Mouse (Mus musculus): Measurements from ENCODE around the gene AU040320. TPM values are rescaled to one million over a fixed set of nuclear protein-coding genes. Genes with fewer than 3 reads are reported as not detected.

Gene AU040320
- polyA plus RNA-seq, 1 experiment, result 50.5 TPM

DNA sequence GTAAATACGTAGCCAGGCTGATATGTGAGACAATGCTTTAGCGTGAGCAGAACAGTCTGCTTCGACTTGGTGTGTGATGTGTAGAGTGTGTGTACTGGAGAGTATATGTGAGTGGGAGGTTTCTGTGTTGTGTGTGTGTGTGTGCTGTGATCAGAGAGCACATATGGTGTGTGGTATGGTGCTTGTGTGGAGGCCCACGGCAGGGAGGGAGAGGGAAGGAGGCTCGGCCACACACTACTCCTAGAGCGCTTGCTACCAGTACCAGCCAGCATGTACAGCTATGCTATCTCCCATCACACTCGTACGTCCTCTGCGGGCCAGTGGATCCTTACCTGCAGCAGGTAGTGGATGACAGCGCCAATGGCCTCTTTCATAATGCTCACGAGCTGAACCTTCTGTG lies 3.8 kb upstream of the AU040320 start:
- DNase-seq (ENCODE audit: extremely low spot score in 1 of 2, low spot score in 1 of 2), result peak in 1 of 2 experiments; percentile 53

DNA sequence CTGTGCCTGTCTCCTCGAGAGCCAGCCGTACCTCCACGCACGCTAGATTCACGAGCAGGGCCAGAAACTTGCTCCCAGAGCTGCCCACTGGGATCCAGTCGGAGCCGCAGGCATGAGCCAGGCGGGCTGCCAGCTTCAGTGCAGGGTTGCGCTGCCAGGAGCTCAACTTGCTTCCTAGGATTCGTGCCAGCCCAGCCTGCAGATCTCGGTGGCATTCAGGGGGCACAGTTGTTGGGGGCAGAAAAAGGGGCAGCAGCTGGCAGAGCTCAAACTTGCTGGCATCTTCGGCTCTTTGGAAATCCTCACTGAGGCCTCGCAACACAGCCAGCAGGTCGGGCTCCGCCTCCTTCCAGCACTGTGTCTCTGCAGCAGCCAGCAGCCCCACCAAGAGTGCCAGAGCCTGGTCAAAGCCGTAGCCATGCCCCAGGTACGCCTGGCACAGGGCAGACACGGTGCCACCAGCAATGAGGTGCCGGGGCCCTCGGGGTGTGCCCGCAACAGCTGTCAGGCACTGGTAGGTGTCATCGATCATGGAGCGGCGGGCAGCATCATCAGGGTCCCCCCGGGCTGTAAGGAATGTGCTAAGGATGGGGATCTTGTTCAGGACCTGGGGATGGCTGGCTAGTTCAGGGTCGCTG lies 3.2 kb upstream of the AU040320 start:
- DNase-seq (ENCODE audit: extremely low spot score in 1 of 2, low spot score in 1 of 2), result peak in 1 of 2 experiments; percentile 78

DNA sequence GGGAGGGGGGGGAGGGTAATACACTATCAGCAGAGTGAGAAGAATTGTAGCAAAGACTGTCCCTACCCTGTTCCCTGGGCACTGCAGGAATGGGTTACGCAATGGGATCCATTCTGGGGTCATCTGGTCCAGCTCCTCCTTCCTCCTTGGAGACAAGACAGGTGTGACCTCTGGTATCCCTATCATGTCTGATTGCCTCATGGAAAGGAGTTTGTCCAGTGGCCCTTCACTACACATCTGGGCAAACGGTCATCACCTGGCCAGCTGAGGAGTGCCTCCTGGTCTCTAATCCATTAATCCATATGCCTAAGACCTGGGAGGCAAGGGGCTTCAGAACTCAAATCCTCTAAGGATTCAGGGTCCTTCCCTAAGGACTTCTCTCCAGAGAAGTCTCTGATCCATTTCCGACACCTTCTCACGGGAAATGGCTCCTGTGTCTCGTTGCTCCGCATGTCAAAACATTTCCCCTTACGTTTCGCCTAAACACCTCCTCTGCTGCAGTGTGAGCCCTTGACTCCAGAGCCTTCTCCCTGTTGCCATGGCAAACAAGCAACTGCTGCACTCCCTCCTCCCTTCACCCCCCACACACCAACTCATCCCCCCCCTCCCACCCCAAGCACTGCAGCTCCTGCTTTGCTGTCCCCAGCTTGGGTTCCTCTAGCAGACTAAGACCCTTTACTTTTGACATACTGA lies 2.3 kb upstream of the AU040320 start:
- DNase-seq (ENCODE audit: extremely low spot score in 1 of 2, low spot score in 1 of 2), result no peak

DNA sequence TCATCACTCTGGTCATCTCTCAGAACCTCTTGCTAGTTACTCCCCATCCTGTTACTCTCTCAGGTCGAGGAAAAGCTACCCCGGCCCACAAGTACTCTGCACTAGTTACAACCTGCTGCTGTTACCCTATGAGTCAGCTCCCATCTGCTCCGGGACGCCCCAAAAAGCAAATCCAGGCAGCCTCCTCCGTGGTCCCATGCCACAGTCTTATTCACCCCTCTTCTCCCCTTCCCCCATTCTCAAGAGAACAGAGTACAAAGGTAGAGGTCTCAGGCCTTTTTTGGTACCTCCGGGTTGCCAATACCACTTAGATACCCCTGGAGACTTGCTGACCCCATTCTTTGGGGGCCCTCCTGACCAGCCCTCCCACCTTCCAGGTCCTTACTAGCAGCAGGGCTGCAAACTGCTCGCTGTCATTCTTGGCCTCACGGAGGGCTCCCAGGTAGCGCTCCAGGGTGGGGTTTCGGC lies 1.8 kb upstream of the AU040320 start:
- DNase-seq (ENCODE audit: extremely low spot score in 1 of 2, low spot score in 1 of 2), result peak in 1 of 2 experiments; percentile 63

DNA sequence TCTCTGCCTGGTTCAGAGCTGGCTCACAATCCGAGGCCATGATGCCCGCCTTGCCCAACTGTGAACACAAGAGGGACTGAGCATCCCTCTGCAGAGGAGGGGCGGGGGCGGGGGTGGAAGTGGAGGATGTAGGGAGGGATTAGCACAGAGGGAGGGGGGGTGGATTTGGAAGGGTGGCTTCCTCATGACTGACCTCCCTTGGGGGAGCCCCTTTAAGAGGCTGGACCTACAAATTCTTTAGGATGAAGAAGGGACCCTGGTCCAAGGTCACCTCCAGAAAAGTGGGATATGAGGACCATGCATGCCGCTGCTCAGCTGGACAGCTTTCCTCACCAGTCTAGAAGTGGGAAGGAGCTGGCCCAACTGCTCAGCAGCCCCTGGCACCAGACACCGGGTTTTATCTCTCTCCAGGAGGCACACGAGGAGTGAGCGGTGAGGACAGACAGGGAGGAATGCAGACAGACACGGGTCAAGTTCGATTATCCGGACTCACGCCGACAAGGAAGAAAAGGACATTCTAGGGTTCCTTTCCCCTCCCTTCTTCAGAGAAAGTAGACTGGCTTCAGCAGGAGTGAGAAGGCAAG lies 1.2 kb upstream of the AU040320 start:
- DNase-seq (ENCODE audit: extremely low spot score in 1 of 2, low spot score in 1 of 2), result peak in 1 of 2 experiments; percentile 38

DNA sequence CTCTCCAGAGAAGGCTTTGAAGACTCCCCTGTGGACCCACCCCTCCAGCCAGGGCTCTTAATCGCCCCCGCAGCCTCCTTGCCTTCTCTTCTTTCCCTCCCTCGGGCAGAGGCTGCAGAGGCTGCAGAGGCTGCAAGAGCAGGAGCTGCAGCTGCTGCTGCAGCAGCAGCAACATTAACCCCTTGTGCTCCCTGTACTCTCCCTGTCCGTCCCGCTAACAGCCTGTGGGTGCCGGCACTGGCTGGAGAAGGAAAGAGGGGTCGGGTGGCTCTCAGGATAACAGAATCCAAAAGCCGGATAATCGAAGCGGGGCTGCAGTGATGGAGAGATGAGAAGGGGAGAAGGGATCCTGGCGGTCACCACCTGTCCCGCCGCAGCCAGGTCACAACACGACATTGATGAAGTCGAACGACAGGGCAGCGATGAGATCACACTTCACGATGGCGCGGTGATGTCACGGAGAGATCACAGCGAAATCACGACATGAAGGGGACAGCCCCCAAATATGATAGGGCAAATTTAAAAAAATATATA lies 669 bp upstream of the AU040320 start:
- peak in 1 of 2 experiments; percentile 41 for DNase-seq (ENCODE audit: extremely low spot score in 1 of 2, low spot score in 1 of 2)

GRCm38 (mm10) chr4:126754231-126754611 lies 877 bp downstream of the AU040320 start:
- no peak for DNase-seq (ENCODE audit: extremely low spot score in 1 of 2, low spot score in 1 of 2)

DNA sequence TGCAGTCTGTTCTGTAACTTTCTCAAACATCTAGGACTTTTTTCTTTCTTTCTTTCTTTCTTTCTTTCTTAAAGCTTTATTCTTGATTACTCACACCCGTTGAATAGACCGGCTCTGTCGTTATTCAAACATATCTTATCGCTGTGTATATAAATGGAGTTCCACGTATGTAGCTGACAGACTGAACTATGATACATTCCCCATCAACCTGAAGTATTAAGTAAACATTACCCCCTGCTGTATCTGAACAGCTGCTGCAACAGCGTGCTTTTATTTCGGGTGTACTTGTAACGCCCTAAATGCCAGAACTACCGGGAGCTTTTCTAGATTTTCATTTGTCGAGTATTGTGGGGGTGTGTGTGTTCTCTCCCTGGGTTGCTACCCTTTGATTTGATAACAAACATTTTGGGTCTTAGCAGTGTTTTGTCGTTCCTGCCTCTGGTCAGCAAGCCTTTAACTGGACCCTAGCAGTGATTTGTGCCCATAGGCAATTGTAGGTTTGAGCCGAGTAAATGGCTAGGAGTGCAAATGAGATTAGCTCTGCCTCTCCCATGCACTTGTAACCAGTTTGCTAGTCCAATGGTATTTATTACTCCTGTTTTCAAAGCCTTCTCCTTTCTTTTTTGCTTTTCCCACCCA lies 1.5 kb downstream of the AU040320 start:
- no peak for DNase-seq (ENCODE audit: extremely low spot score in 1 of 2, low spot score in 1 of 2)

DNA sequence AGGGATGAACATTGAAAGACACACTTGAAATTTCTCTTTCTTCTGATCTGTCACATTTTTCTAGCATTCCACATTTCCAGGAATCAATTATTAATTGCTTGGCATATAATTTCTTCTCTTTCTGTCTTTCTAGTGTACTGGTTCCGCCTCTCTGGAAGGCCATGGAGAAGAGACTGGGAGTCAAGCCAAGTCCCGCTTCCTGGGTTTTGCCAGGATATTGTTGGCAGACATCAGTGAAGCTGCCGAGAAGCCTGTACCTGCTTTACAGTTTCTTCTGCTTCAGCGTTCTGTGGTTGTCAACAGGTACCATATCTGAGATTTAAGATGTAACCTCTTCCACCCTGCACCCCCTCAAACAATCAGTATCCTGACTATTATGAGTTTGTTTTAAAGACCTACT lies 3.4 kb downstream of the AU040320 start:
- DNase-seq (ENCODE audit: extremely low spot score in 1 of 2, low spot score in 1 of 2), result peak in 1 of 2 experiments; percentile 56

- no peak for DNase-seq (ENCODE audit: extremely low spot score in 1 of 2, low spot score in 1 of 2)
Observed at GRCm38 (mm10) chr4:126758299-126758698, 5.0 kb downstream of the AU040320 start.

DNA sequence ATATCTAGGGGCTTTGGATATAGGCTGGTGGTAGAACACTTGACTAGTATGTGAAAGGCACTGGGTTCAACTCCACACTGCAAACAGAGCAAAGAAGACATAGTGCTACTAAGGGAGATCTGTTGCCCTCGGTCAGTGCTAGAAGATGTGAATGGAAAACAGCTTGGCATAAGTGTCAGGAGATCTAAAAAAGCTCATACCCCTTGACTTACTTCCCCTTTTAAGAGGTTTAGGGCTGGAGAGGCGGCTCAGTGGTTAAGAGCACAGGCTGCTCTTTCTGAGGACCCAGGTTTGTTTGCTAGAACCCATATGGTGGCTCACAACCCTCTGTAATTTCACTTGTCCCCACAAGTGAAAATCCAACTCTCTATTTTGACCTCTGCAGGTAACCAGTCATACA lies 6.1 kb downstream of the AU040320 start:
- DNase-seq (ENCODE audit: extremely low spot score in 1 of 2, low spot score in 1 of 2), result no peak

DNA sequence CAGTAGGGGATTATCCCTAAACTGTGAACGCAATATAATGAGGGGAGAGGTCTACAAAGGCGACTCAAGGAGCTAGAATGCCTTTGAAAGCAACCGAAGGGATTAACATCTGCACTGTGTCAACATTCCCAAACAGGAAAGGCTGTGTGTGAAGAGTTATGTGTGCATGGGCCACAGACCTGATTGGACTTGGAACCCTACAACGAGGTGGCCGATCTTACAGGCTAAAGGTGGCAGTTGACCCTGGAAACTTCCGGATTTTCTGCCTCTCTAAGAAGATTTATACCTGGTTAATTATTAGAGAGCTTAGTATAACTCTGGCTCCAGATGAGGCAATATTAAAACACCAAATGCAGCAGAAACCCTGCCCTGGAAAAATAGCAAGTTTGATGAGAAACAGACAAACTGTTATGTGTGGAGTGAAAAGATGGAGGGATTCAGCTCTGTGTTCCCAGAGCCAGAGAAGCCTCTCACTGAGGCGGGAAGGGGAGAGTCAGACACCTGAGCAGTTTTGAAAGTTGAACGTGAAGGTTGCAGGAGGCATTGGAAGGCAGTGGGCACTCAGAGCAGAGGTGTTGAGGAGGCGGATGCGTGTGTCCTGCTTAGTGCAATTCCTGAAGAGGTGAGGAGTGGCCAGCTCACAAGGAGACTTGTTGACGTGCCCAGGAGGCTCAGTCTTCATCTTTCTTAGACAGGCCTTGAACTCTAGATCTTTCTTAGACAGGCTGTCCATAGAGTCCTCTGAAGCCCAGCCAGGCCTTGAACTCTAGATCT lies 9.4 kb downstream of the AU040320 start:
- no peak for DNase-seq (ENCODE audit: extremely low spot score in 1 of 2, low spot score in 1 of 2)

GRCm38 (mm10) chr4:126763483-126763882 lies 10.1 kb downstream of the AU040320 start:
- DNase-seq (ENCODE audit: extremely low spot score in 1 of 2, low spot score in 1 of 2), result no peak

DNA sequence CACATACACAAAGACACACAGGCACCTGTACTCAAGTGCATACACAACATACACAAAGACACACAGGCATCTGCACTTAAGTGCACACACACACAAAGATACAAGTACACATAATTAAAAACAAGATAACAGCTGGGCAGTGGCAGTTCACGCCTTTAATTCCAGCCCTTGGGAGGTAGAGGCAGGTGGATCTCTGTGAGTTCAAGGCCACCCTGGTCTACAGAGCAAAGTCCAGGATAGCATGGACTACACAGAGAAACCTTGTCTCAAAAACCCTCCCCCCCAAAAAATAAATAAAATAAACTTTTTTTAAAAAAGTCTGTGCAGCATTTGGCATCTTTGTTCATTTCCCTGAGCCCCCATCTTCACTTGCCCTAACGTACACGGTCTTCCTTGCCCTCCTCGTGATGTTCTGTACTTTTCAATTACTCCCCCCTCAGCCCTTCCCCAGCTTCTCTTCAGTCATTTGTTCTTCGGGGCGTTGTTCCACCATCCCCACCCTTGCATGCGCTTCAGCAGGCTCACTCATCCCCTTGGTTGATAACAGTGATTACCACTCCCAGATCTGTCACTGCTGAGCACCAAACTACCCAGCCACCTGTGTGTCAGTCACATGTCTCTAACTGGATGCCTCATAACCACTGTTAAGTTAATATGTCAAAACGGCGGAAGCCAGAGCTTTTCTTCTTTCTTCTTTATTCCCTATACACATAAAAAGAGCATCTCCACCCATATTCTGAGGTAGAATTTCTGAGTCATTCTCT lies 16.6 kb downstream of the AU040320 start:
- no peak for DNase-seq (ENCODE audit: extremely low spot score in 1 of 2, low spot score in 1 of 2)

GRCm38 (mm10) chr4:126770831-126771230 lies 17.5 kb downstream of the AU040320 start:
- DNase-seq (ENCODE audit: extremely low spot score in 1 of 2, low spot score in 1 of 2), result no peak

DNA sequence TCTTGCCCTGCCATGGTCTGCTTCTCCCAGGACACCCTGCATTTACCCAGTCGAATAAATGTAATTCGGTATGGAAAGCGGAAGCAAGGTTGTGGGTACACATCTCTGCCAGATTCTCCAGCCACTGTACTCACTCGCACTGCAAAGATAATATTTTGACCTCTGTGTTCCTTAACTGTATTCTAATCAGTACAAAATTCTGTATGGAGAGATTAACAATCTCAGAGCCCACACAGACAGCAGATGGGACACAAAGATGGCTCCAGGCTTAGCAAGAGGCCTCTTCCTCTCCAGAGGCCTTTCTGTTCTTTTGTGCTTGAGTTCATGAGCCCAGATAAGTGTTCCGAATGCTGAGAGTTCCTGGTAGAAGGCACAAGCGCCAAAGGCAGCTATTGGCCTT lies 20.5 kb downstream of the AU040320 start:
- DNase-seq (ENCODE audit: extremely low spot score in 1 of 2, low spot score in 1 of 2), result no peak

DNA sequence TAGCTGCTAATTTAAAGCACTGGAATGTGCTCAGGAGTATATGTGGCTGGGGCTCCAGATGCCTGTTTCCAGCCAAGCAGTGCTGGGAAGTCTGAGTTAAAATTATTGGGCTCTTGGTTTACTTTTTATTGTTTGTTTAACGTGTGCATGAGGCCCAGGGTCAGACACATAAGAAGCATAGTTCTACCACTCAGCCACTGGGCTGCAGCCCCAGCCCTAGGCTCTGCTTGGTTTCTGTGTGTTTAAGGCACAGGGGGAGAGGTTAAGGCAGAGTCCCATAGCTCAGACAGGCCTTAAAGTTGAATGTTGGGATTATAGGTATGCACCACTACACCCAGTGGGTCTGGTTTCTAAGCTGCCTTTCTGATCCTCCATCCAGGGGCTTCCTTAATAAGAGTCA lies 21.8 kb downstream of the AU040320 start:
- DNase-seq (ENCODE audit: extremely low spot score in 1 of 2, low spot score in 1 of 2), result no peak

GRCm38 (mm10) chr4:126779148-126779581 lies 25.8 kb downstream of the AU040320 start:
- peak; percentile 19 to 48 for DNase-seq (ENCODE audit: extremely low spot score in 1 of 2, low spot score in 1 of 2)

All from frontal cortex, adult 2 months (tissue).